Mouse (Mus musculus) skeletal muscle tissue, adult 2 months (tissue): ENCODE measurements at regions not wholly inside any gene's neighbourhood (a gene's known extent, or its start where the extent isn't known, plus 50 kb on each side); places are given as distances from the start of the nearest gene placed in this dataset.

ENCODE experiments used
- DNase-seq: peaks from one replicate; pipeline ENCODE4 v3.0.0-alpha.2; 2012; ENCODE audit warnings: low read depth, low spot score

- DNase-seq, result no peak
These were observed 190.6 kb upstream of the Tapt1 start for GRCm38 (mm10) chr5:44416844-44417589.

GRCm38 (mm10) chr5:44414441-44414840 lies 188.0 kb upstream of the Tapt1 start:
- peak; percentile 92 for DNase-seq

- DNase-seq, result no peak
These were observed 176.9 kb upstream of the Tapt1 start for GRCm38 (mm10) chr5:44403300-44403699.

- DNase-seq, result no peak
These were observed 174.3 kb upstream of the Tapt1 start for GRCm38 (mm10) chr5:44400573-44401332.

- no peak for DNase-seq
These were observed 160.9 kb upstream of the Tapt1 start for GRCm38 (mm10) chr5:44387237-44387810.

- peak; percentile 21 for DNase-seq
These were observed 159.8 kb upstream of the Tapt1 start for GRCm38 (mm10) chr5:44386176-44386575.

GRCm38 (mm10) chr5:44383049-44383448 lies 156.6 kb upstream of the Tapt1 start:
- no peak for DNase-seq

- DNase-seq, result no peak
These were observed 143.6 kb upstream of the Tapt1 start for GRCm38 (mm10) chr5:44370006-44370405.

- DNase-seq, result no peak
These were observed 125.9 kb upstream of the Tapt1 start for GRCm38 (mm10) chr5:44352324-44352723.

GRCm38 (mm10) chr5:44341457-44342014 lies 115.1 kb upstream of the Tapt1 start:
- no peak for DNase-seq

- no peak for DNase-seq
These were observed 112.2 kb upstream of the Tapt1 start for GRCm38 (mm10) chr5:44338662-44339061.

- no peak for DNase-seq
These were observed 109.3 kb upstream of the Tapt1 start for GRCm38 (mm10) chr5:44335756-44336155.

- no peak for DNase-seq
These were observed 93.2 kb upstream of the Tapt1 start for GRCm38 (mm10) chr5:44319626-44320025.

- DNase-seq, result no peak
These were observed 80.5 kb upstream of the Tapt1 start for GRCm38 (mm10) chr5:44306769-44307557.

- DNase-seq, result peak; percentile 20
These were observed 77.7 kb upstream of the Tapt1 start for GRCm38 (mm10) chr5:44303886-44304855.

- DNase-seq, result peak; percentile 11
These were observed 58.0 kb upstream of the Tapt1 start for GRCm38 (mm10) chr5:44284384-44284783.
